Mouse (Mus musculus): ENCODE data around the gene Gm45062. TPM values are rescaled to one million over a fixed set of nuclear protein-coding genes. Genes with fewer than 3 reads are reported as not detected.
"Not testable (repeated sequence)": the region's sequence is repeated elsewhere in the genome, so short reads cannot be mapped to it uniquely, and the experiment has no call there.

Gm45062 gene
- polyA plus RNA-seq, 1 experiment from 2014 or later, result 10.6 TPM

DNA sequence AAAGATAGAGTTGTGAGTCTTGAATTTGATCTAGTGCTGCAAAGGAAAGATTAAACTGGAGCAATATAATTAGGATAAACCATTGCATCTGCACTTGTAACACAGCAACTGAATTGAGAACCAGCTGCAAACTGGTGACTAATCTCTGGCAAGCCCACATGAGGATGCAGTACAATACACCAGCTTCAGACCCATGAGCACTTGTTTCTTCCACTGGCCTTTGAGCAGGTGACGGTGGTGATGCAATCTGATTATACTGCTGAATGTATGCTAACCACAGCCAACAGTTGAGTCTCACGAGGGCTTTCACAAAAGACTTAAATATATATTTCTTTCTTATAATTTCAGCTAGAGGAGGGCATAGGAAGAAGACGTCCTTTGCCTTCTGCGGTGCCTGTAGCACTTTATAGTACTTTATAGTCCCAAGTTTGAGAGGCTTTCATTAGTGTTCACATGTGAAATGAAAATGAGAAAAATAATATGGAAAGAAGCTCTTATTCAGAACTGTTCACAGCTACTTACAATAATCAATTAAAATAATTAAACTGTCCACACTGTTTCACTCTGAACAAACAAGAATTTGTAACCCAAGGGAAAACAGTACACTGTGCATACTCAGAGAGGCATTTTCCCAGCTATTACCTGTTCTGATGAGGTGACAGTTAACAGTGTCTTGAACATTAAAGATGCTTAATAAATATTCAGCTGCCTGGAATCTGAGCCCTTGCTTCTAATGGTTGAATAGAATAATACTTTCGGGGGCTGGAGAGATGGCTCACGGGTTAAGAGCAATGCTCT lies 40.0 kb downstream of the Gm45062 start:
- WGBS, result 80% methylated on average over 6 of the region's 6 CpGs

DNA sequence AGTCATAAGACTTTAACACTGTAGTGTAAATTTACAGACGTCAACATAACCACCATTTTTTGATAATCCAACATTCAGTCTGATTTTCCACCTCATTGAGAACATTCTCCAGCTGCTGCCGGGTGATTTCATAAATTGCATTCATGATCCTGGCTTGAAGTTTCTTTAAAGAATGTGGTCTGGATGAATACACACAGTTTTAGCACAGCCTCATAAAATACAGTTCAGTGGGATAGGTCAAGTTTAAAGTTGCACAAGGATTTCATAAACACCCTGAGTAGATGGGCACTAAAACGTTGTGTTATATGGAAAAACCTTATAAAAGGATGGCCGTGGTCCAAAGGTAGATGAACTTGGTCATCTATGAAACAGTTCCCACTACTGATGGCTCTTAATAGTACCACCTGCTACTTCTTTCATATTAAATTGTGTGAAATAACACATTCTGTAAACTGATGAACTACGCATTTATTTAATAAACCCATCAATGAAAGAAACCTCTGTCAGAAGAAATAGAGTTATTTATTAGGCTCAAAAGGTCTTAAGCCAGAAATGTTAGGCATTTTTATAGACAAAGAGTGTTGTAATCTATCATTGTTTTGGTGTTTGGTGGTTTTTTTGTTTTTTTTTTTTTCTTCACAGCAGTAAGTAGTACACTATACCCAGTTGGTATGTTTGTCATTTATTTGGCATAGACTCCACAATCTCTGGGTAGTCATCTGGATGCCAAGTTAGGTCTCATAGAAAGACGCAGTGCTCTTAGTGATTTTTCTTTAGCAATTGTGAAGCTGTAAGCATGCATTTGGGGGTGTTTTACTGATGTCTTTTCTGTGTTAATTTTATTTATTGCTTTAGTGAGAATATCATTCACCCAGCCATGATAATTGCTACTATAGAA lies 48.9 kb downstream of the Gm45062 start:
- Histone ChIP-seq H3K27me3 (ENCODE audit: control insufficient read depth, insufficient read depth, low read length) (no peaks in the 10 kb centered on the region), H3K27ac (no peak overlapping the region), H3K9me3 (ENCODE audit: control insufficient read depth, low read length) (no peaks in the 10 kb centered on the region), H3K4me2 (replicated peaks) (no peak overlapping the region), H3K9ac (no peak overlapping the region), H3K4me3 (replicated peaks; ENCODE audit: low read length) (no peak overlapping the region), H3K36me3 (replicated peaks; ENCODE audit: control insufficient read depth, insufficient read depth) (no peaks in the 10 kb centered on the region), H3K4me1 (replicated peaks; ENCODE audit: control insufficient read depth, insufficient read depth, low read length) (0 out of 2 replicates have a peak, but pooled peaks cover 4% of the 10 kb centered on the region)
- ATAC-seq (ENCODE audit: low FRiP score) (no peak), DNase-seq (ENCODE audit: low spot score) (no peak)
- WGBS, result 69% methylated on average over 6 of the region's 6 CpGs

More for the DNA sequence above, 40.0 kb downstream of the Gm45062 start:
- DNase-seq (ENCODE audit: low spot score) (no peak), ATAC-seq (ENCODE audit: low FRiP score) (0 out of 2 replicates have a peak, but pooled peaks have one; percentile 34)
- H3K27ac ChIP-seq, result no peak overlapping the region
- H3K4me3 ChIP-seq (replicated peaks; ENCODE audit: low read length), result no peak overlapping the region
- no peaks in the 10 kb centered on the region for H3K9me3 ChIP-seq (ENCODE audit: control insufficient read depth, low read length)
- no peaks in the 10 kb centered on the region for H3K4me1 ChIP-seq (replicated peaks; ENCODE audit: control insufficient read depth, insufficient read depth, low read length)
- no peaks in the 10 kb centered on the region for H3K27me3 ChIP-seq (ENCODE audit: control insufficient read depth, insufficient read depth, low read length)
- no peak overlapping the region for H3K9ac ChIP-seq
- no peak overlapping the region for H3K4me2 ChIP-seq (replicated peaks)
- H3K36me3 ChIP-seq (replicated peaks; ENCODE audit: control insufficient read depth, insufficient read depth), result no peaks in the 10 kb centered on the region

DNA sequence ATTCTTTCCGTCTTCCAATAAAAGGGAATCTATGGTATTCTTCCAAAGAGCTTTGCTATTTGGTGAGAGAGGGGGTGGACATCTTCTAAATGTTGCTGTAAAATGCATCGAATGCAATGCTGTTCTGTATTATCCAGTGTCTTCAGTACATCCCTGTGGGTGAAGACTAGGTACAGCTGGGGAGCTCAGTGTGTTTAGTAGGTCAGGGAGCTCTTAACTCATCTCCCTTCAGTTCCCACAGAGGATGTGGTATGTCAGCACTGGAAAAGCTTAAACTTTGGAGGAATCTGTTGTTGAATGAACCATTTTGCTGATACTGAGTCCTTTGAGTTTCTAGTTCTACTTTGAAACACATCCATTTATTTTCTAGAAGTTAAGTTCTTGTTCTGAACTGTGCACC lies 53.3 kb downstream of the Gm45062 start:
- H3K36me3 ChIP-seq (replicated peaks; ENCODE audit: control insufficient read depth, insufficient read depth), result no peaks in the 10 kb centered on the region
- DNase-seq (ENCODE audit: low spot score) (no peak), ATAC-seq (ENCODE audit: low FRiP score) (no peak)
- 91% methylated on average over 2 of the region's 2 CpGs for WGBS
- H3K9ac ChIP-seq, result no peak overlapping the region
- no peaks in the 10 kb centered on the region for H3K9me3 ChIP-seq (ENCODE audit: control insufficient read depth, low read length)
- no peak overlapping the region for H3K4me3 ChIP-seq (replicated peaks; ENCODE audit: low read length)
- 0 out of 2 replicates have a peak, but pooled peaks cover 4% of the 10 kb centered on the region for H3K4me1 ChIP-seq (replicated peaks; ENCODE audit: control insufficient read depth, insufficient read depth, low read length)
- no peaks in the 10 kb centered on the region for H3K27me3 ChIP-seq (ENCODE audit: control insufficient read depth, insufficient read depth, low read length)
- no peak overlapping the region for H3K4me2 ChIP-seq (replicated peaks)
- H3K27ac ChIP-seq, result no peak overlapping the region

DNA sequence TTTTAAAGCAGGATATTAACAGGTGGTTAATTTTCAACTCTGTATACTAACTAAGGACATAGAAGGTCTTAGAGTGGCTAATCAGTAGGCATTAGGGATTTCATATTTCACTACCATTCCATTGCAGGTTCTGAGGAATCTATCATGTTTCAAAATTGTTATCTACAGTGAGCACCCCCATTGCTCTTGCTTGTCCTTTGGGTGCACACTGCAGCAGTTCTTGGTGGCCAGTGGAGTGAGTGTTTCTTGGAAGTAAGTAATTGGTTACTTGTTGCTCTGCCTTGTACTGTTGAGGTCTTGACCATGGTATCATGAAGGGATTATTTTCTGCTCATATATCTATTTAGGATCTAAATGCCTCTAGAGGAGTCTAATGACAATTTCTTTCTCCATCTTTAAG lies 57.0 kb downstream of the Gm45062 start:
- Histone ChIP-seq H3K27ac (no peak overlapping the region), H3K9ac (no peak overlapping the region), H3K36me3 (replicated peaks; ENCODE audit: control insufficient read depth, insufficient read depth) (no peaks in the 10 kb centered on the region), H3K4me1 (replicated peaks; ENCODE audit: control insufficient read depth, insufficient read depth, low read length) (no peaks in the 10 kb centered on the region), H3K9me3 (ENCODE audit: control insufficient read depth, low read length) (peaks cover 3% of the 10 kb centered on the region), H3K27me3 (ENCODE audit: control insufficient read depth, insufficient read depth, low read length) (no peaks in the 10 kb centered on the region), H3K4me3 (replicated peaks; ENCODE audit: low read length) (no peak overlapping the region), H3K4me2 (replicated peaks) (no peak overlapping the region)
- DNase-seq (ENCODE audit: low spot score) (no peak), ATAC-seq (ENCODE audit: low FRiP score) (no peak)

DNA sequence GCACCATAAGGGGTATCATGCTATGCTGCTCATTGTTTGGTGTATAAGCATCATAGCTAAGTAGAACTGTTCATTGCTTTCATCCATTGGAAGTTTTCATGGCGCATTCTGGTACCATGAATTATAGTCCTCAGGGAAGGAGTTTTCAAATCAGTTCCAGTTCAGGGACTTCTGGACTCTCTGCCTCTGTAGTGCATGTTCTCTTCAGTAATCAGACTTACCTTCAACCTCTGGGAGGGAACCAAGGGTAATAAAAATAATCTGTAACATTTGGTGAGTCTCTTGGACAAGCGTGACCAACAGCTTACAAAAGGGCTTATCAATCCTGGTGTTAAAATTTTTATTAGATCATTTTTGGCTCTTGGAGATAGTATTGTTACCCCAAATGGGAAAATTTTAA lies 60.3 kb downstream of the Gm45062 start:
- H3K27ac ChIP-seq, result no peak overlapping the region
- no peak overlapping the region for H3K4me3 ChIP-seq (replicated peaks; ENCODE audit: low read length)
- DNase-seq (ENCODE audit: low spot score) (no peak), ATAC-seq (ENCODE audit: low FRiP score) (no peak)
- 96% methylated on average over 2 of the region's 2 CpGs for WGBS
- H3K4me1 ChIP-seq (replicated peaks; ENCODE audit: control insufficient read depth, insufficient read depth, low read length), result no peaks in the 10 kb centered on the region
- H3K9ac ChIP-seq, result no peak overlapping the region
- H3K4me2 ChIP-seq (replicated peaks), result no peak overlapping the region
- no peaks in the 10 kb centered on the region for H3K36me3 ChIP-seq (replicated peaks; ENCODE audit: control insufficient read depth, insufficient read depth)
- H3K27me3 ChIP-seq (ENCODE audit: control insufficient read depth, insufficient read depth, low read length), result no peaks in the 10 kb centered on the region
- H3K9me3 ChIP-seq (ENCODE audit: control insufficient read depth, low read length), result peaks cover 3% of the 10 kb centered on the region

DNA sequence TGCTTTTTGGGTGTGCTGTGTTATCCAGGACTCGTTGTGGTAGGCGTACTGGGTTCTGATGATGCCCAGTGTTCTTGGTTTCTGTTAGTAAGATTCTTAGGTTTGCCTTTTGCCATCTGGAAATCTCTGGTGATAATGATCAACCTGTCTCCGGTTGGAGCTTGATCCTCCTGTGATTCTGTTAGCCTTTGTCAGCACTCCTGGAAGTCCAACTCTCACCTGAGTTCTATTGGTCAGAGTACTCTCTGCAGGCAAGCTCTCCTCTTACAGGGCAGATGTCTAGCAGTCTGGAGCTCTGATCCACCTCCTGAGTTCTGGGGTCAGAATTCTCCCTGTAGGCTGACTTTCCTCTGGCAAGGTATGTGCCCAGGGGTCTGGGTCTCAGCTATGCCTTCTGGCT lies 72.2 kb downstream of the Gm45062 start:
- H3K27me3 ChIP-seq (ENCODE audit: control insufficient read depth, insufficient read depth, low read length); H3K4me1 ChIP-seq (replicated peaks; ENCODE audit: control insufficient read depth, insufficient read depth, low read length); H3K4me3 ChIP-seq (replicated peaks; ENCODE audit: low read length); DNase-seq (ENCODE audit: low spot score); H3K27ac ChIP-seq; ATAC-seq (ENCODE audit: low FRiP score); H3K9me3 ChIP-seq (ENCODE audit: control insufficient read depth, low read length); H3K4me2 ChIP-seq (replicated peaks); H3K36me3 ChIP-seq (replicated peaks; ENCODE audit: control insufficient read depth, insufficient read depth); H3K9ac ChIP-seq: not testable (repeated sequence)
- 94% methylated on average over 3 of the region's 3 CpGs for WGBS

DNA sequence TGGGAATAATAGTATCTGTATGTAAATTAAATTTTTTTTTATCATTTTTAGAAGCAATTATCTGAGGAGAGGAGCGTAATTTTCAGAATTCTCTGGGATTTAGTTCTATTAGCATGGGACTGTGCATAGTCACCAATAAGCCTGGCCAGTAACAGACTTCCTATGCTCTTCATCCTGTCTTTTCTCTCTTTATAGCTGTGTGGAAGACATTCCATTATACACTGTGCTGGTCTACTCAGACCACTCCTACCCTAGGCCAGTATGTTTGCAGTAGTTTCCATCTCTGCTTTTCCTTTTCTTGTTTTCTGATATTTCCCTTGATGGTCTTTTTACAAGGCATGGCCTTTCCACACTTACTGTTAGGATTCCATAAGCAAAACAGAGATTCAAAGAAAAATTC lies 74.1 kb downstream of the Gm45062 start:
- H3K4me1 ChIP-seq (replicated peaks; ENCODE audit: control insufficient read depth, insufficient read depth, low read length), result no peaks in the 10 kb centered on the region
- 97% methylated on average over 1 of the region's 1 CpGs for WGBS
- ATAC-seq (ENCODE audit: low FRiP score), result no peak

DNA sequence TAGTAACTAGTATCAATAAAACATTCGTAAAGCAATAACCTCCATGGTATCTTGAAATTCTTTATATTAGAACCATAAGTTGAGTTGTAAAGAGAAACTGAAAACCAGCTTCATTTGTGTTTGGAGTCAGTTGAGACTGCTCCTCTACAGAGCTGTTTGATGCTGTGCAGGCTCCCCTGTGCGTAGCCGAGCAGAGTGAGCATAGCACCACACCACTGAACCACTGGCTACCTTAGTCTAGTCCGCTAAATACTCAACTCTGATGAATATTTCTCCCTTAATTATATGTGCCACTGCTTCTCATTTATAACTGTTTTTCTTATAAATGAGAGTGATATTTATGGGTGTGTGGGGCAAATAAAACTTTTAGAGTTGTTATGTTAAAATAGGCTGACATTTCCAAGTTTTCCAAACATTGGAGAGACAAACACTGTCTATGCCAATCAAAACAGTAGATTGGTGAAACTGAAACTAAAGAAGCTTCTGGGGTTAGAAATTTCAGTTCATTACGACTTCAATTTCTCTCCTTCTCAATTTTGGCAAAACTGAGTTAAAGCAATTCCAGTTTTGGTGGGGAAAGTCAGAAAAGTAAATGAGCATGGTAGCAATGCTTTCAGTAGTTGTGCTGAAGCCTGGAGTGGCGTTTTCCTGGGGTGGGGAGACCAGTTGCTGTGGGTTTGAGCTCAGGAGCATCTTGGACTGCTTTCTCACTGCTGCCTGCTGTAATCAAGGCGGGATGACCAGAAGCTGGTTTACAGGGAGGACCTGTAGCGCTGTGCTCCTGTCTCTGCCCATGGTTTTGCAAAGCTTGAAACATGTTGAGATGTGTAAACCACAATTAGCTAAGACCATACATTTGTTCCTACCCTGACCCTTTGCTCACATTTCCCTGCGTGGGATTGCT lies 77.5 kb downstream of the Gm45062 start:
- Histone ChIP-seq H3K27me3 (ENCODE audit: control insufficient read depth, insufficient read depth, low read length) (no peaks in the 10 kb centered on the region), H3K9ac (no peak overlapping the region), H3K4me2 (replicated peaks) (no peak overlapping the region), H3K4me3 (replicated peaks; ENCODE audit: low read length) (no peak overlapping the region), H3K4me1 (replicated peaks; ENCODE audit: control insufficient read depth, insufficient read depth, low read length) (no peaks in the 10 kb centered on the region), H3K27ac (no peak overlapping the region), H3K36me3 (replicated peaks; ENCODE audit: control insufficient read depth, insufficient read depth) (no peaks in the 10 kb centered on the region), H3K9me3 (ENCODE audit: control insufficient read depth, low read length) (no peaks in the 10 kb centered on the region)
- 88% methylated on average over 9 of the region's 9 CpGs for WGBS
- ATAC-seq (ENCODE audit: low FRiP score) (no peak), DNase-seq (ENCODE audit: low spot score) (no peak)

More for the DNA sequence above, 74.1 kb downstream of the Gm45062 start:
- Histone ChIP-seq H3K4me3 (replicated peaks; ENCODE audit: low read length) (no peak overlapping the region), H3K9ac (no peak overlapping the region), H3K36me3 (replicated peaks; ENCODE audit: control insufficient read depth, insufficient read depth) (no peaks in the 10 kb centered on the region), H3K9me3 (ENCODE audit: control insufficient read depth, low read length) (no peaks in the 10 kb centered on the region), H3K4me2 (replicated peaks) (no peak overlapping the region), H3K27me3 (ENCODE audit: control insufficient read depth, insufficient read depth, low read length) (no peaks in the 10 kb centered on the region), H3K27ac (no peak overlapping the region)
- no peak for DNase-seq (ENCODE audit: low spot score)

DNA sequence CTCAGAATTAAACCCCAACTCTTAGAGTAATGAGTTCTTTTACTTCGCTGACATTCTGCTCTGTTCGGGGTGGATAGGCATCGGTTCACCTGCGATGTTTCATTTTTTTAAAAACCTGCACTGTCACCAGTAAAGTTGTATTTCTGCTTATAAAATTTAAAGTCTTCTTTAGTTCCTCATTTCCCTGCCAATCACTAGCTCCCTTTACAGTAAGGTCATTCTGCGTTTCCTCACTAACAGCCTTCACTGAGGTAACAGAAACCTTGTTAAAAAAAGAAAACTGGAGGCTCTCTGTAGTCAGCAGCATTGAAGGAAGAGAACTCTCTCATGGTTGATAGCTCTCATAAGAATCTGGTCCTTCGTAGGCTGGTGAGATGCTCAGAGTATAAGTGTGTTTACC lies 80.2 kb downstream of the Gm45062 start:
- H3K4me1 ChIP-seq (replicated peaks; ENCODE audit: control insufficient read depth, insufficient read depth, low read length), result no peaks in the 10 kb centered on the region
- WGBS, result 90% methylated on average over 6 of the region's 6 CpGs
- H3K4me2 ChIP-seq (replicated peaks), result no peak overlapping the region
- no peaks in the 10 kb centered on the region for H3K9me3 ChIP-seq (ENCODE audit: control insufficient read depth, low read length)
- H3K27ac ChIP-seq, result no peak overlapping the region
- H3K27me3 ChIP-seq (ENCODE audit: control insufficient read depth, insufficient read depth, low read length), result no peaks in the 10 kb centered on the region
- no peak overlapping the region for H3K9ac ChIP-seq
- no peaks in the 10 kb centered on the region for H3K36me3 ChIP-seq (replicated peaks; ENCODE audit: control insufficient read depth, insufficient read depth)
- ATAC-seq (ENCODE audit: low FRiP score) (no peak), DNase-seq (ENCODE audit: low spot score) (no peak)
- no peak overlapping the region for H3K4me3 ChIP-seq (replicated peaks; ENCODE audit: low read length)
